Mouse (Mus musculus) hindbrain, embryonic 15.5 days (tissue): ENCODE data around the gene H2-T24. TPM values are rescaled to one million over a fixed set of nuclear protein-coding genes. Genes with fewer than 3 reads are reported as not detected.

Experiments used
- ATAC-seq: fragments of 200-750 bp; cut with Nextera tagmentation; 2 replicates; pipeline ENCODE4 v1.8.0; 2017; ENCODE audit warnings: low read depth, moderate number of reproducible peaks, moderate TSS enrichment; ENCODE audit not compliant: low FRiP score
- H3K27ac ChIP-seq: fragments of 300-500 bp; sonication (generic); replicated peaks from 2 replicates; pipeline ENCODE4 v1.5.1; 2015; ENCODE audit warnings: mild to moderate bottlenecking, inconsistent platforms
- H3K27me3 ChIP-seq: fragments of 300-500 bp; sonication (generic); 2 replicates; pipeline ENCODE4 v1.6.1; 2015; ENCODE audit warnings: control low read depth, inconsistent platforms
- H3K36me3 ChIP-seq: fragments of 300-500 bp; sonication (generic); 2 replicates; pipeline ENCODE4 v1.6.1; 2015; ENCODE audit warnings: control low read depth, inconsistent platforms
- H3K4me1 ChIP-seq: fragments of 300-500 bp; sonication (generic); replicated peaks from 2 replicates; pipeline ENCODE4 v1.6.1; 2015; ENCODE audit warnings: control low read depth, inconsistent platforms
- H3K4me2 ChIP-seq: fragments of 300-500 bp; sonication (generic); 2 replicates; pipeline ENCODE4 v1.6.1; 2015; ENCODE audit warnings: moderate library complexity, mild to moderate bottlenecking, inconsistent platforms
- H3K4me3 ChIP-seq: fragments of 300-500 bp; sonication (generic); 2 replicates; pipeline ENCODE4 v1.5.1; 2015; ENCODE audit warnings: mild to moderate bottlenecking, inconsistent platforms
- H3K9ac ChIP-seq: fragments of 300-500 bp; sonication (generic); 2 replicates; pipeline ENCODE4 v1.6.1; 2015; ENCODE audit warnings: inconsistent platforms
- H3K9me3 ChIP-seq: fragments of 300-500 bp; sonication (generic); 2 replicates; pipeline ENCODE4 v1.6.1; 2016; ENCODE audit warnings: control low read depth, inconsistent platforms
- WGBS: fragments of 180-500 bp; shearing (Covaris S2); methylation state at CpG from one replicate; pipeline ENCODE4 v1.1.7; 2015; 5-methylcytosine and 5-hydroxymethylcytosine counted together
- microRNA counts: library from miRNA; unstranded; fragments of <30 nt; microRNA quantifications from one replicate; lab custom pipeline; 2016
- microRNA-seq: library from miRNA; unstranded; fragments of <30 nt; microRNA quantifications from one replicate; pipeline ENCODE4, GENCODE M21; 2016
- polyA plus RNA-seq: library from polyadenylated mRNA; unstranded; fragments of >200 nt; fragmentation: Nextera tagmentation; extraction: Ambion mirVana; gene quantifications from 2 replicates; pipeline ENCODE4 v1.2.1, GENCODE M21; 2015

H2-T24 gene
- polyA plus RNA-seq, 1 experiment from 2014 or later, result 9.0 TPM

GRCm38 (mm10) chr17:35969418-35970389 lies 50.7 kb downstream of the H2-T24 start, which contains the start of gene Abcf1:
TSS of gene Abcf1 (minus strand) at chr17:35969761.
- H3K36me3 ChIP-seq, result peaks cover 16% of the 10 kb centered on the region
- H3K4me2 ChIP-seq, result peak within 1 kb of the TSS; percentile 86
- peak within 1 kb of the TSS; percentile 91 for H3K4me3 ChIP-seq
- WGBS, result under 1% methylated on average over 68 of the region's 68 CpGs
- H3K9me3 ChIP-seq, result no peaks in the 10 kb centered on the region
- ATAC-seq, result peak; percentile 98
- H3K27me3 ChIP-seq, result no peaks in the 10 kb centered on the region
- peaks cover 28% of the 10 kb centered on the region for H3K4me1 ChIP-seq
- H3K9ac ChIP-seq, result peak within 1 kb of the TSS; percentile 86
- H3K27ac ChIP-seq, result peak within 1 kb of the TSS; percentile 81

GRCm38 (mm10) chr17:35967621-35968020 lies 52.7 kb downstream of the H2-T24 start:
- Histone ChIP-seq H3K36me3 (peaks cover 19% of the 10 kb centered on the region), H3K4me2 (no peak overlapping the region), H3K9me3 (no peaks in the 10 kb centered on the region), H3K9ac (no peak overlapping the region), H3K27me3 (no peaks in the 10 kb centered on the region), H3K27ac (no peak overlapping the region), H3K4me3 (no peak overlapping the region), H3K4me1 (peaks cover 28% of the 10 kb centered on the region)
- 95% methylated on average over 2 of the region's 2 CpGs for WGBS
- ATAC-seq, result no peak

GRCm38 (mm10) chr17:35963279-35963678 lies 57.1 kb downstream of the H2-T24 start:
- ATAC-seq, result no peak
- Histone ChIP-seq H3K4me2 (no peak overlapping the region), H3K9ac (no peak overlapping the region), H3K27ac (no peak overlapping the region), H3K9me3 (no peaks in the 10 kb centered on the region), H3K4me3 (no peak overlapping the region), H3K36me3 (peaks cover 59% of the 10 kb centered on the region), H3K27me3 (no peaks in the 10 kb centered on the region), H3K4me1 (peaks cover 9% of the 10 kb centered on the region)
- WGBS, result 87% methylated on average over 10 of the region's 10 CpGs

- no peak overlapping the region for H3K27ac ChIP-seq
- no peaks in the 10 kb centered on the region for H3K4me1 ChIP-seq
- no peak overlapping the region for H3K4me3 ChIP-seq
- no peak overlapping the region for H3K4me2 ChIP-seq
- no peak for ATAC-seq
- peaks cover 80% of the 10 kb centered on the region for H3K36me3 ChIP-seq
- no peak overlapping the region for H3K9ac ChIP-seq
- H3K9me3 ChIP-seq, result no peaks in the 10 kb centered on the region
- no peaks in the 10 kb centered on the region for H3K27me3 ChIP-seq
- 97% methylated on average over 15 of the region's 15 CpGs for WGBS
These were observed 61.7 kb downstream of the H2-T24 start for GRCm38 (mm10) chr17:35958533-35959223.

MicroRNA genes within 50 kb of the gene (microRNA counts, 519-probe panel; counts per million panel counts)
- 1,896 counts per million, percentile 16 among the panel's probes with 10 or more counts for microRNA mmu-miR-877 (lab: Ali Mortazavi, UCI)

Small RNA genes within 50 kb of the gene (microRNA-seq; reads per million reads assigned to microRNA genes)
- gene Mir877, result 95.7 reads per million, percentile 51 among the genes with 10 or more reads in this experiment

Other genes starting within 250 kb of the H2-T24 start
- 12.7 and 16.3 TPM in 2 replicates for gene Ier3, start 198.9 kb downstream of the H2-T24 start, polyA plus RNA-seq
- 111 and 116 TPM in 2 replicates for gene Flot1, start 197.3 kb downstream of the H2-T24 start, polyA plus RNA-seq
- 1,681 and 1,706 TPM in 2 replicates for gene Tubb5, start 182.3 kb downstream of the H2-T24 start, polyA plus RNA-seq
- 10.0 and 10.5 TPM in 2 replicates for gene Mdc1, start 179.0 kb downstream of the H2-T24 start, polyA plus RNA-seq
- gene Nrm, start 159.2 kb downstream of the H2-T24 start, polyA plus RNA-seq, result 22.1 and 22.6 TPM in 2 replicates
- gene Ppp1r18, start 155.0 kb downstream of the H2-T24 start, polyA plus RNA-seq, result 21.1 and 24.7 TPM in 2 replicates
- gene Dhx16, start 140.7 kb downstream of the H2-T24 start, polyA plus RNA-seq, result 30.8 and 32.4 TPM in 2 replicates
- gene 2310061I04Rik, start 123.1 kb downstream of the H2-T24 start, polyA plus RNA-seq, result 63.7 and 68.6 TPM in 2 replicates
- 343 and 422 TPM in 2 replicates for gene Atat1, start 110.5 kb downstream of the H2-T24 start, polyA plus RNA-seq
- 57.0 and 59.1 TPM in 2 replicates for gene Mrps18b, start 104.2 kb downstream of the H2-T24 start, polyA plus RNA-seq
- gene Ppp1r10, start 104.1 kb downstream of the H2-T24 start, polyA plus RNA-seq, result 41.1 and 43.0 TPM in 2 replicates
- 76.1 and 81.0 TPM in 2 replicates for gene Abcf1, start 50.8 kb downstream of the H2-T24 start, polyA plus RNA-seq
- gene Gnl1, start 40.7 kb downstream of the H2-T24 start, polyA plus RNA-seq, result 62.7 and 65.5 TPM in 2 replicates
- gene Prr3, start 40.3 kb downstream of the H2-T24 start, polyA plus RNA-seq, result 89.0 and 92.9 TPM in 2 replicates
- gene H2-T23, start 12.3 kb upstream of the H2-T24 start, polyA plus RNA-seq, result 4.8 and 6.6 TPM in 2 replicates
- gene H2-T22, start 22.2 kb upstream of the H2-T24 start, polyA plus RNA-seq, result 7.4 and 7.9 TPM in 2 replicates
- not detected in 2 replicates for gene Gm6034, start 22.4 kb upstream of the H2-T24 start, polyA plus RNA-seq
- not detected in 2 replicates for gene Gm11127, start 37.8 kb upstream of the H2-T24 start, polyA plus RNA-seq
- not detected in 2 replicates for gene Gm19684, start 101.1 kb upstream of the H2-T24 start, polyA plus RNA-seq
- gene Gm7030, start 108.9 kb upstream of the H2-T24 start, polyA plus RNA-seq, result not detected in 2 replicates
- not detected in 2 replicates for gene Gm8909, start 148.0 kb upstream of the H2-T24 start, polyA plus RNA-seq
- not detected in 2 replicates for gene H2-T3, start 169.7 kb upstream of the H2-T24 start, polyA plus RNA-seq
- 132 and 133 TPM in 2 replicates for gene Rpp21, start 237.5 kb upstream of the H2-T24 start, polyA plus RNA-seq